Mouse (Mus musculus) bone marrow macrophage, adult 2 months (primary cell): ENCODE results near the gene Spdye4a.

Experiments
- CTCF ChIP-seq: IDR thresholded peaks from 2 replicates; pipeline ENCODE4 v1.5.1; 2012; ENCODE audit warnings: low read depth, mild to moderate bottlenecking, low read length, moderate library complexity
- POLR2A ChIP-seq: IDR thresholded peaks from 2 replicates; pipeline ENCODE4 v1.6.1; 2012; ENCODE audit warnings: mild to moderate bottlenecking, low read depth, low read length, borderline replicate concordance

DNA sequence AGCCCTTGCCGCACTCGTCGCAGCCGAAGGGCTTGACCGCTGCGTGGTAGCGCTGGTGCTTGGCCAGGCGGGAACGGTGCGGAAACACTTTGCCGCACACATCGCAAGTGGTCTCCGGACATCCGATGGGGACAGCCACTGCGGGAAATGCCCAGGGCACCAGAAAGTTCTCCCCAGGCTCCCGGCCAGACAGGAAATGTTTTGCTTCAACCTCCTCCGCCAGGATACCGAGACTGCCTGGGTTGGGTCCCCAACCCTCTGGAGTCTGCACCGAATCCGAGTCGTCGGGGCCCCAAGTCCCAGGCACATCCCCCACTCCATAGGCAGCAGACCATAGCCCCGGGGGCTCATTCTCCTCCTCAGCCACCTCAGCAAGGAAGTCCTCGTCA, 28.4 kb upstream of the Spdye4a start:
- TF ChIP-seq POLR2A (no peak), CTCF (no peak)
